Mouse (Mus musculus) forebrain, embryonic 15.5 days (tissue): Measurements from ENCODE around the gene Slc22a21. TPM values are rescaled to one million over a fixed set of nuclear protein-coding genes. Genes with fewer than 3 reads are reported as not detected.
A peak's percentile ranks its signal among the peaks of the same experiment; 100 is the strongest.
"Not testable (repeated sequence)": the region's sequence is repeated elsewhere in the genome, so short reads cannot be mapped to it uniquely, and the experiment has no call there.

Experiments used
- ATAC-seq: fragments of 200-750 bp; cut with Nextera tagmentation; replicated peaks from 2 replicates; pipeline ENCODE4 v1.8.0; 2017; ENCODE audit warnings: mild to moderate bottlenecking, moderate TSS enrichment, moderate library complexity
- H3K27ac ChIP-seq: fragments of 300-500 bp; sonication (generic); replicated peaks from 2 replicates; pipeline ENCODE4 v1.5.1; 2015; ENCODE audit warnings: mild to moderate bottlenecking, inconsistent platforms
- H3K27me3 ChIP-seq: fragments of 300-500 bp; sonication (generic); 2 replicates; pipeline ENCODE4 v1.6.1; 2015; ENCODE audit warnings: inconsistent platforms
- H3K36me3 ChIP-seq: fragments of 300-500 bp; sonication (generic); 2 replicates; pipeline ENCODE4 v1.6.1; 2015; ENCODE audit warnings: mild to moderate bottlenecking, inconsistent platforms
- H3K4me1 ChIP-seq: fragments of 300-500 bp; sonication (generic); 2 replicates; pipeline ENCODE4 v1.6.1; 2015; ENCODE audit warnings: inconsistent platforms
- H3K4me2 ChIP-seq: fragments of 300-500 bp; sonication (generic); replicated peaks from 2 replicates; pipeline ENCODE4 v1.6.1; 2015; ENCODE audit warnings: mild to moderate bottlenecking, inconsistent platforms
- H3K4me3 ChIP-seq: fragments of 300-500 bp; sonication (generic); 2 replicates; pipeline ENCODE4 v1.5.1; 2015; ENCODE audit warnings: mild to moderate bottlenecking, inconsistent platforms
- H3K9ac ChIP-seq: fragments of 300-500 bp; sonication (generic); replicated peaks from 2 replicates; pipeline ENCODE4 v1.6.1; 2015; ENCODE audit warnings: mild to moderate bottlenecking, inconsistent platforms
- H3K9me3 ChIP-seq: fragments of 300-500 bp; sonication (generic); 2 replicates; pipeline ENCODE4 v1.6.1; 2016; ENCODE audit warnings: inconsistent platforms
- WGBS: fragments of 180-500 bp; shearing (Covaris S2); methylation state at CpG from one replicate; pipeline ENCODE4 v1.1.7; 2015; ENCODE audit warnings: mixed read lengths; 5-methylcytosine and 5-hydroxymethylcytosine counted together
- polyA plus RNA-seq: library from polyadenylated mRNA; unstranded; fragments of >200 nt; fragmentation: Nextera tagmentation; extraction: Ambion mirVana; gene quantifications from 2 replicates; pipeline ENCODE4 v1.2.1, GENCODE M21; 2015

The Slc22a21 gene
- polyA plus RNA-seq, 1 experiment from 2014 or later: 1.2 TPM

- H3K9me3 ChIP-seq: no peaks in the 10 kb centered on the region
- no peaks in the 10 kb centered on the region for H3K36me3 ChIP-seq
- H3K27ac ChIP-seq: no peak overlapping the region
- no peak for ATAC-seq
- H3K4me1 ChIP-seq: no peaks in the 10 kb centered on the region
- 84% methylated on average over 4 of the region's 4 CpGs for WGBS
- H3K4me3 ChIP-seq: no peak overlapping the region
- no peak overlapping the region for H3K4me2 ChIP-seq
- H3K9ac ChIP-seq: no peak overlapping the region
- no peaks in the 10 kb centered on the region for H3K27me3 ChIP-seq
These were observed 7.9 kb upstream of the Slc22a21 start for GRCm38 (mm10) chr11:53988081-53988480.

DNA sequence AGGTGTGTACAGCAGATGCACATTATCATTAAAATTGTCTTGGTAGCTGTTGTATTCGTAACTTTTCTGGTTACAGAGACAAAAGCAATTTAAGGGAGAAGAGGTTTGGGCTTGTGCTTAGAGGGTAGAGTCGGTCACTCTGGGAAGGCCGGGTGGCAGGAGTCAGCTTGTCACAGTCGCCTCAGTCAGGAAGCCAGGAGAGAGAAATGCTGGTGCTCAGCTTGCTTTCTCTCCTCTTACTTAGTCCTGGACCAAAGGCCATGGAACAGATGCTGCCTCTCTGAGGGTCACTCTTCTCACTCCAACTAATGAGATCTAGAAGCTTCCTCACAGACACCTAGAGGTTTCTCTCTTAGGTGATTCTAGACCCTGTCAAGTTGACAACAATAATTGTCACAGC, 1.3 kb upstream of the Slc22a21 start:
- no peak overlapping the region for H3K4me3 ChIP-seq
- peaks cover 9% of the 10 kb centered on the region for H3K4me1 ChIP-seq
- ATAC-seq: no peak
- no peak overlapping the region for H3K4me2 ChIP-seq
- no peaks in the 10 kb centered on the region for H3K9me3 ChIP-seq
- no peak overlapping the region for H3K9ac ChIP-seq
- H3K27ac ChIP-seq: no peak overlapping the region
- H3K36me3 ChIP-seq: no peaks in the 10 kb centered on the region
- WGBS: 84% methylated on average over 4 of the region's 4 CpGs
- H3K27me3 ChIP-seq: peaks cover 13% of the 10 kb centered on the region; the same call in 1 of the 2 replicates

DNA sequence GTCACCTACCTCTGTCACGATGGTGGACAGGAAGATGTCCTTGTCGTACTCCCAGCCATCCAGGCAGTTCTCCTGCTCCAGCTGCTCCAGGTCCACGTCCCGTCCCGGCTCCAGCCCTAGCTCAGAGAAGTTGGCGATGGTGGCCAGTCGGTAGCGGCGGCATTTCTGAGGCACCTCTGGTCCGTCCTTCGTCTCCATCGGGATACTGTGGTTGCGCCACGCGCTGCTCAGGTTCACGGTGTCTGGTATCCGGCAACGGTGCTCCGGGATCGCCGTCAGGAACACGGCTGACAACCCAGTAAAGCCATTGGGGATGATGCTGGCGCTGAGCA, 710 bp downstream of the Slc22a21 start:
- H3K9me3 ChIP-seq, H3K27ac ChIP-seq, H3K36me3 ChIP-seq, H3K4me1 ChIP-seq, ATAC-seq: not testable (repeated sequence)
- H3K27me3 ChIP-seq: peaks cover 13% of the 10 kb centered on the region; the same call in 1 of the 2 replicates
- WGBS: under 1% methylated on average over 23 of the region's 23 CpGs
- peak overlapping the region; percentile 92 for H3K4me2 ChIP-seq
- H3K9ac ChIP-seq: peak overlapping the region; percentile 50
- peak overlapping the region; percentile 53 for H3K4me3 ChIP-seq

DNA sequence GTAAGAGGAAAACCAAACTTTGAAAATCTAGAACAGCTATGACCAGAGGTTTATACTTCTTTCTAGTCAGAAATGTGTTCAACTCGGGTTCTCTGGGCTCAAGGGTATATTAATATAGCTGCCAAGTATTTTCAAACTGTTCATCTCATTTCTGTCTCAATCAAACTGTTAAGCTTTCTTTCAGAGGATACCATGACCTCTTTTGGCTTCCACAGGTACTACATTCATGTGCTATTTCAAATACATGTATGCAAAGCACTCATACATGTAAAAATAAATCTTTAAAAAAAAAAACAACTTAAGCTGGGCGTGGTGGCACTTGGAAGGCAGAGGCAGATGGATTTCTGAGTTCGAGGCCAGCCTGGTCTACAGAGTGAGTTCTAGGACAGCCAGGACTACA, 2.5 kb downstream of the Slc22a21 start:
- H3K4me1 ChIP-seq: peaks cover 9% of the 10 kb centered on the region

DNA sequence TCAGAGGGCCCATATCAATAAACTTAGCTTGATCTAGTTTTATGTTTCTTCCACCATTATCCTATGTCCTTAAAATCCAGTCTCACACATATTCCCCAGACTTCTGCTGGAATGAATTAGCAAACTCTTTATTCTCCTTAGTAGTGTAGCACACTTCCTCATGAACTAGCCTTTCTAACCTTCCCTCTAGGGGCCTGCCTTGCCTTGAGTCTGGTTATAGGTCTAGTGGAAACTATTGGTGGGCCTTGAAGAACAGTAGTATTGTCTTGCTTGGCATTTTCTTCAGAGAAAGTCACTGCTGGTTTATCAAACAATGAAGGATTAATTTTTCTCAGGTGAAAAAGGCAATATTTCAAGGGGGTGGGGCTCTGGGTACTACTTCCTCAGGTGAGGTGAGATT, 4.6 kb downstream of the Slc22a21 start:
- Histone ChIP-seq H3K4me3 (no peak overlapping the region), H3K4me2 (no peak overlapping the region), H3K9me3 (no peaks in the 10 kb centered on the region), H3K9ac (no peak overlapping the region), H3K36me3 (no peaks in the 10 kb centered on the region), H3K27me3 (peaks cover 13% of the 10 kb centered on the region; the same call in 1 of the 2 replicates), H3K4me1 (peaks cover 9% of the 10 kb centered on the region), H3K27ac (no peak overlapping the region)
- ATAC-seq: no peak

More for the DNA sequence above, 2.5 kb downstream of the Slc22a21 start:
- WGBS: 82% methylated on average over 3 of the region's 3 CpGs
- ATAC-seq: no peak
- Histone ChIP-seq H3K4me3 (no peak overlapping the region), H3K9me3 (no peaks in the 10 kb centered on the region), H3K27me3 (peaks cover 13% of the 10 kb centered on the region; the same call in 1 of the 2 replicates), H3K4me2 (no peak overlapping the region), H3K36me3 (no peaks in the 10 kb centered on the region), H3K27ac (no peak overlapping the region), H3K9ac (no peak overlapping the region)

- no peak overlapping the region for H3K4me2 ChIP-seq
- H3K4me1 ChIP-seq: no peaks in the 10 kb centered on the region
- no peak overlapping the region for H3K27ac ChIP-seq
- H3K36me3 ChIP-seq: no peaks in the 10 kb centered on the region
- H3K9me3 ChIP-seq: no peaks in the 10 kb centered on the region
- 64% methylated on average over 3 of the region's 3 CpGs for WGBS
- H3K4me3 ChIP-seq: no peak overlapping the region
- no peak for ATAC-seq
- no peak overlapping the region for H3K9ac ChIP-seq
- no peaks in the 10 kb centered on the region for H3K27me3 ChIP-seq
These were observed 21.1 kb downstream of the Slc22a21 start for GRCm38 (mm10) chr11:53958984-53959383.

GRCm38 (mm10) chr11:53958176-53958575, 22.0 kb downstream of the Slc22a21 start:
- WGBS: 46% methylated on average over 4 of the region's 4 CpGs
- H3K9me3 ChIP-seq, H3K27ac ChIP-seq, H3K4me2 ChIP-seq, H3K4me1 ChIP-seq, H3K4me3 ChIP-seq, H3K27me3 ChIP-seq, H3K9ac ChIP-seq, H3K36me3 ChIP-seq, ATAC-seq: not testable (repeated sequence)

GRCm38 (mm10) chr11:53956636-53957035, 23.5 kb downstream of the Slc22a21 start:
- H3K9me3 ChIP-seq: no peaks in the 10 kb centered on the region
- no peak overlapping the region for H3K27ac ChIP-seq
- H3K4me1 ChIP-seq: no peaks in the 10 kb centered on the region
- no peak for ATAC-seq
- no peaks in the 10 kb centered on the region for H3K36me3 ChIP-seq
- no peak overlapping the region for H3K4me2 ChIP-seq
- WGBS: 78% methylated on average over 1 of the region's 1 CpGs
- H3K4me3 ChIP-seq: no peak overlapping the region
- no peaks in the 10 kb centered on the region for H3K27me3 ChIP-seq
- no peak overlapping the region for H3K9ac ChIP-seq

DNA sequence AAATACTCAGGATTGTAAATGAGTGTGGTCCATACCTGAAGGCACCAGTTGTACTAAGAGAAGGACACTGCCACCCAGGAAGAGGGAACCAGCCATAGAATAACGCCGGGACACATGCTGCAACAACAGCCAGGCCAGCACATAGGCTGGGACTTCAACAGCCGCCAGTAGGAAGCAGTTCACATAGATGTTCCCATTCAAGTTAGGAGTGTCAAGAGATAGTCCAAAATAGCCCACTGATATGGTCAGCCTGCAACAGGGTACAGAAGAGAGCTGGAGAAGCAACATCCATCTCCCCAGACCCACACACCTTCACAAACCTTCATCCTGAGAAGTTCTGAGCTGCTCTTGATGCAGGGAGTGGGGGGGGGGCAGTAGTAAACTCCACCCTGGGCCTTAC, 25.5 kb downstream of the Slc22a21 start:
- no peak for ATAC-seq
- Histone ChIP-seq H3K4me3 (no peak overlapping the region), H3K36me3 (no peaks in the 10 kb centered on the region), H3K4me1 (no peaks in the 10 kb centered on the region), H3K9ac (no peak overlapping the region), H3K9me3 (no peaks in the 10 kb centered on the region), H3K27me3 (no peaks in the 10 kb centered on the region), H3K4me2 (no peak overlapping the region), H3K27ac (no peak overlapping the region)
- WGBS: 93% methylated on average over 3 of the region's 3 CpGs

DNA sequence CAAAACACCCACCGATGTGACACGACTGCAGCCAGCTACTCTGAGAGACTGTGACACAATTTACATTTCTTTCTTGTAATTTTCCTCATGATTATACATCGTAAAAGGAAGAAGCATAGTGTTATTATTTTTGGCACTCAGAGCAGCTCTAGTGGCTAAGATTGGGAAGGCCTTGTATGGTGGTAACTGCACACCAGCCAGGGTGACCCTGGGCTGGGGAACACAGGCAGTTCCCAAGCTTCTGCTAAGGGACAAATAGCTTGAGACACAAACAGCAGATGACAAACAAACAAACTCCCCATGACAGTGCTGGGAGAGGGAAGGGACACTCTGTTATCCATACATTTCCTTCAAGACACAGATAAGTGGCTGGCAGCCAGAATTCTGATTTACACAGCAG, 30.0 kb downstream of the Slc22a21 start:
- H3K27me3 ChIP-seq, H3K4me2 ChIP-seq, H3K9me3 ChIP-seq, H3K4me3 ChIP-seq, H3K9ac ChIP-seq, ATAC-seq, H3K4me1 ChIP-seq, H3K36me3 ChIP-seq, H3K27ac ChIP-seq: not testable (repeated sequence)
- 62% methylated on average over 2 of the region's 3 CpGs for WGBS

GRCm38 (mm10) chr11:53931944-53932318, 48.2 kb downstream of the Slc22a21 start:
- H3K27me3 ChIP-seq, ATAC-seq: not testable (repeated sequence)

DNA sequence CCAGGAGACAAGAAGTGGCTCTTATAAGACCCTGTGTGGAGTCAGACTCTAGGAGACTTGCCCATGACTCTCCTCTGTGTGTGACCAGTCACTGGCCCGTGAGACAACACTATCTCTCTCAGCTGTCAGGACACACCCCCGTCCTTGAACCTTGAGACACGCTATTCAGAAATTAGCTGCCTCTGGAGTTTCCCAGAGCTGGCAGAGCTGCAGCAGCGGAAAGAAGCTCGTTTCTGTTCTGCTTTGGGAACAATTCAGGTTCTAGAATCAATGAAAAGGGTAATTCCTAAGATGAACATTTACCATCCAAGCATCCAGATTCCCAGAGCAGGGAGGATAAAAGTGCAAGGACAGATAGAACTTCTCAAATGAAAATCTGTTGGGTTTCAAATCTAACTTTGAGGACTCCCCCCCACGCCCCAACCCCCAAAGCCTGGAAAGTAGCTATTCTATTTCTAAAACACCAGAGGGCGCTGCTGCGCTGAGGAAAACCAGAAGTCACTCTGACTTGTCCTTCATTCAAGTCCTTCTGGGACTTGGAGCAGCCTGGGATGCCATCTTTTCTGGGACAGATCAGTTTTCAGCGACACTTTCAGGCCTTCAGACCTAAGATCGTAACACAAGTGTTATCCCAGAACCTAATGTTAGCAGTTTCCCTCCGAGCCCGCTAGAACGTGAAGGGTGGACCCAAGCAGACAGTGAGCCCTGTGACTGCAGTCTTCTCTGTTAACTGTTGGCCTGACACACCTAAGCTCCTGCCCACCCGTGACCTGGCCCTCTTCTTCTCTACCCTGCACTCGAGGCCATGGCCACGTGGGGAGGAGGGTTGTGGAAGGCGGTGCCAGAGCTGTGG, 48.8 kb downstream of the Slc22a21 start:
- H3K36me3 ChIP-seq: no peaks in the 10 kb centered on the region
- 36% methylated on average over 17 of the region's 17 CpGs for WGBS
- no peaks in the 10 kb centered on the region for H3K9me3 ChIP-seq
- no peaks in the 10 kb centered on the region for H3K27me3 ChIP-seq
- no peak overlapping the region for H3K9ac ChIP-seq
- no peak for ATAC-seq
- H3K4me2 ChIP-seq: no peak overlapping the region
- H3K4me1 ChIP-seq: no peaks in the 10 kb centered on the region
- no peak overlapping the region for H3K4me3 ChIP-seq
- no peak overlapping the region for H3K27ac ChIP-seq

More at GRCm38 (mm10) chr11:53931944-53932318, 48.2 kb downstream of the Slc22a21 start:
- H3K4me1 ChIP-seq, H3K4me3 ChIP-seq, H3K4me2 ChIP-seq, H3K27ac ChIP-seq, H3K9ac ChIP-seq, H3K36me3 ChIP-seq, H3K9me3 ChIP-seq: not testable (repeated sequence)
- 68% methylated on average over 4 of the region's 4 CpGs for WGBS

GRCm38 (mm10) chr11:53929741-53930140, 50.4 kb downstream of the Slc22a21 start:
- no peak for ATAC-seq
- no peak overlapping the region for H3K4me3 ChIP-seq
- H3K9ac ChIP-seq: no peak overlapping the region
- H3K36me3 ChIP-seq: no peaks in the 10 kb centered on the region
- H3K4me1 ChIP-seq: no peaks in the 10 kb centered on the region
- no peaks in the 10 kb centered on the region for H3K27me3 ChIP-seq
- WGBS: 71% methylated on average over 3 of the region's 3 CpGs
- H3K9me3 ChIP-seq: no peaks in the 10 kb centered on the region
- H3K27ac ChIP-seq: no peak overlapping the region
- no peak overlapping the region for H3K4me2 ChIP-seq
